Mouse (Mus musculus) heart, embryonic 15.5 days (tissue): ENCODE measurements at regions not wholly inside any gene's neighbourhood (a gene's known extent, or its start where the extent isn't known, plus 50 kb on each side); places are given as distances from the start of the nearest gene placed in this dataset.

Experiments
- ATAC-seq: fragments of 200-750 bp; cut with Nextera tagmentation; replicated peaks from 2 replicates; pipeline ENCODE4 v1.8.0; 2017; ENCODE audit warnings: low read depth, moderate TSS enrichment; ENCODE audit not compliant: insufficient number of reproducible peaks, insufficient read depth, low FRiP score
- H3K27ac ChIP-seq: fragments of 300-500 bp; sonication (generic); 2 replicates; pipeline ENCODE4 v1.5.1; 2015; ENCODE audit warnings: mild to moderate bottlenecking, inconsistent platforms
- H3K27me3 ChIP-seq: fragments of 300-500 bp; sonication (generic); 2 replicates; pipeline ENCODE4 v1.6.1; 2015; ENCODE audit warnings: inconsistent platforms
- H3K36me3 ChIP-seq: fragments of 300-500 bp; sonication (generic); 2 replicates; pipeline ENCODE4 v1.6.1; 2015; ENCODE audit warnings: mild to moderate bottlenecking, inconsistent platforms
- H3K4me1 ChIP-seq: fragments of 300-500 bp; sonication (generic); replicated peaks from 2 replicates; pipeline ENCODE4 v1.6.1; 2015; ENCODE audit warnings: inconsistent platforms
- H3K4me2 ChIP-seq: fragments of 300-500 bp; sonication (generic); 2 replicates; pipeline ENCODE4 v1.6.1; 2015; ENCODE audit warnings: inconsistent platforms, mild to moderate bottlenecking, moderate library complexity
- H3K4me3 ChIP-seq: fragments of 300-500 bp; sonication (generic); 2 replicates; pipeline ENCODE4 v1.5.1; 2015; ENCODE audit warnings: mild to moderate bottlenecking, inconsistent platforms
- H3K9ac ChIP-seq: fragments of 300-500 bp; sonication (generic); 2 replicates; pipeline ENCODE4 v1.6.1; 2015; ENCODE audit warnings: mild to moderate bottlenecking, inconsistent platforms
- H3K9me3 ChIP-seq: fragments of 300-500 bp; sonication (generic); replicated peaks from 2 replicates; pipeline ENCODE4 v1.6.1; 2016; ENCODE audit warnings: inconsistent platforms
- WGBS: fragments of 180-500 bp; shearing (Covaris S2); methylation state at CpG from one replicate; pipeline ENCODE4 v1.1.7; 2015; ENCODE audit warnings: mixed read lengths; 5-methylcytosine and 5-hydroxymethylcytosine counted together

DNA sequence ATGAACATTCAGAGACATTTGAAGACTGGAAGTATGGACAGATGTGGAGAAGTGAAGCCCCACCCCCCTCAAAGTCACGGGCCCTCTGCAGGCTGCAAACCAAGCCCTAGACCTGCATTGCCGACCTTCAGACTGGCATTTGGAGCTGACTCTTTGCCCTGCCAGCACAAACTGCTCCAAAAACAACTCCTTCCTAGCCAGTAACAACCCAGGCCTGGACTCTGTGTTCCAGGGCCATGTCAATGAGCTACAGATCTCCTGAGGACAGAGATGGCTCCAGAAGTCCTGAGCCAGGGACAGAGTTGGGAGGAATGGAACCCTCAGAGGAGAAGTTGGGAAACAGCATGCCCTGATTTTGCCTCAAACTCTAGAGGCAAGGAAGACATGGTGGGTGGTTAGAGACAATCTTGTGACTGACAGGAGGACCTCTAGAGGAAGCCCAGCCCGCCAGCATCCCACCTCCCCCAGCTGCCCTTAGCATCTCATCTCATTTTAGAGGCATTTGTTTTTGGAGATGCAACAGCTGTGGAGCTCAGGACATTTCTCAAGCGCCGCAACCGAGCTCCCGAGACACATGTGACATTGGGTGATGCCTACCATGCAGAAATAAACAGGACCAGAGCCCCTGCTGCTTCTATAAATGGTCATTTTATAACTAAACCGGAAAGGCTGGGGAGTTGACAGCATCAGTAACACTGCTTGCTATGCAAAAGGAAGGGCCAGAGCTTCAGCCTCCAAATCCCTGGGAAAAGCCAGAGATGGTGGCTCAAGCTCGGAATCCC, 56.2 kb upstream of the Tbx5 start:
- Histone ChIP-seq H3K9ac (no peak overlapping the region), H3K9me3 (no peaks in the 10 kb centered on the region), H3K4me3 (no peak overlapping the region), H3K4me2 (no peak overlapping the region), H3K36me3 (no peaks in the 10 kb centered on the region), H3K4me1 (no peaks in the 10 kb centered on the region), H3K27ac (no peak overlapping the region), H3K27me3 (peaks cover 20% of the 10 kb centered on the region; the same call in 1 of the 2 replicates)
- ATAC-seq: no peak
- WGBS: 68% methylated on average over 9 of the region's 9 CpGs

- H3K4me1 ChIP-seq: no peaks in the 10 kb centered on the region
- H3K9me3 ChIP-seq: no peaks in the 10 kb centered on the region
- no peak overlapping the region for H3K4me2 ChIP-seq
- ATAC-seq: no peak
- H3K9ac ChIP-seq: no peak overlapping the region
- no peak overlapping the region for H3K27ac ChIP-seq
- peaks cover 20% of the 10 kb centered on the region; the same call in 1 of the 2 replicates for H3K27me3 ChIP-seq
- 12% methylated on average over 2 of the region's 2 CpGs for WGBS
- H3K36me3 ChIP-seq: no peaks in the 10 kb centered on the region
- no peak overlapping the region for H3K4me3 ChIP-seq
These were observed 54.6 kb upstream of the Tbx5 start for GRCm38 (mm10) chr5:119777836-119778235.

DNA sequence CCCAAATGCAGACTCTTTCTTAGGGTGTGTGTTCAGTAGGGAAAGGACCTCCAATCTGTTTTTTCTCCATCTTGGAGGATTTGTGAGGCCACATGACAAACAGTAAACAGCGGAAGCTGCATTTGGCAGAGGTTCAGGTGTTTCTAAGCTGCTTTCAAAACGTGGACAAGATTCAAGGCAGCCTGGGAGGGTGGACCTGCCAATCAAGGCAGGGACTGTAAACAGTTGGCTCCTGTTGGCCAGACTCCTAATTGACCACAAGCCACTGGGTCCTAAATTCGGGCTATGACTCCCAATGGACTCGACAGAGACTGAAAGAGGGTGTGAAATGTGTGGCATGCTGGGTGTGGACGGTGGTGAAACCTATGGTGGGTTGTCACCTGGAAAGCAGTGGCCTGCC, 51.1 kb upstream of the Tbx5 start:
- H3K4me2 ChIP-seq: no peak overlapping the region
- no peak overlapping the region for H3K9ac ChIP-seq
- H3K27ac ChIP-seq: no peak overlapping the region
- no peak for ATAC-seq
- H3K4me3 ChIP-seq: no peak overlapping the region
- no peaks in the 10 kb centered on the region for H3K9me3 ChIP-seq
- 48% methylated on average over 5 of the region's 5 CpGs for WGBS
- 0 out of 2 replicates have a peak, but pooled peaks cover 10% of the 10 kb centered on the region for H3K27me3 ChIP-seq
- no peaks in the 10 kb centered on the region for H3K4me1 ChIP-seq
- H3K36me3 ChIP-seq: no peaks in the 10 kb centered on the region
